Mouse (Mus musculus): ENCODE results near the gene Zic3.

Zic3 gene

DNA sequence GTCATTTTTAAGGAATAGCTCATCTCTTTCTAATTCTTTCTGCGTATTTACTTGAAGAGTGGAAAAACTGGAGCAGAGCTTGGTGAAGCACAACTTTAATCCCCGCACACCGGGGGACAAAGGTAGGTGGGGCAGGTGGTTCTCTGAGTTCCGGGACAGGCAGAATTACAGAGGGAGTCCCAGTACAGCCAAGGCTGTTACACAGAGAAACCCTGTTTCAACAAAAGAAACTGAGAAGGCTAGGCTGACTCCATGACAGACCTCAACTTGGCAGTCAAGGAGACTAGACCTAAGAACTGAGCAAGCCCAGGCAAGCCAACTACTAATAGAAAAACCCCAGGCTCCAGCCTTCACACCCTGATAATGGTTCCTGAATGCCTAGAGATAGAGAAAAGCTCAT, 20.0 kb downstream of the Zic3 start:
- no peak for DNase-seq
